Mouse (Mus musculus): ENCODE measurements around the gene Kif3b.
"Not testable (repeated sequence)": the region's sequence is repeated elsewhere in the genome, so short reads cannot be mapped to it uniquely, and the experiment has no call there.

The Kif3b gene

GRCm38 (mm10) chr2:153345454-153346220 lies 54.4 kb downstream of the Kif3b start, which contains the start of gene Asxl1:
Gene Asxl1 (plus strand): TSS chr2:153345829.
- peak; percentile 89 for DNase-seq (ENCODE audit: extremely low read depth, low read depth, low spot score)

GRCm38 (mm10) chr2:153346221-153347182 lies 55.3 kb downstream of the Kif3b start:
- DNase-seq (ENCODE audit: extremely low read depth, low read depth, low spot score) = no peak

GRCm38 (mm10) chr2:153347183-153347781 lies 56.1 kb downstream of the Kif3b start:
- DNase-seq (ENCODE audit: extremely low read depth, low read depth, low spot score) = peak; percentile 42

- no peak for DNase-seq (ENCODE audit: extremely low read depth, low read depth, low spot score)
Measured at GRCm38 (mm10) chr2:153348100-153348831, 57.1 kb downstream of the Kif3b start.

- no peak for DNase-seq (ENCODE audit: extremely low read depth, low read depth, low spot score)
Measured at GRCm38 (mm10) chr2:153350552-153351181, 59.5 kb downstream of the Kif3b start.

- DNase-seq (ENCODE audit: extremely low read depth, low read depth, low spot score) = no peak
Measured at GRCm38 (mm10) chr2:153354648-153355047, 63.4 kb downstream of the Kif3b start.

GRCm38 (mm10) chr2:153356784-153357183 lies 65.6 kb downstream of the Kif3b start:
- DNase-seq (ENCODE audit: extremely low read depth, low read depth, low spot score) = no peak

- no peak for DNase-seq (ENCODE audit: extremely low read depth, low read depth, low spot score)
Measured at GRCm38 (mm10) chr2:153361101-153361710, 70.0 kb downstream of the Kif3b start.

GRCm38 (mm10) chr2:153364531-153364930 lies 73.3 kb downstream of the Kif3b start:
- not testable (repeated sequence) for DNase-seq (ENCODE audit: extremely low read depth, low read depth, low spot score)

- DNase-seq (ENCODE audit: extremely low read depth, low read depth, low spot score) = no peak
Measured at GRCm38 (mm10) chr2:153370871-153371270, 79.7 kb downstream of the Kif3b start.

GRCm38 (mm10) chr2:153375380-153375779 lies 84.2 kb downstream of the Kif3b start:
- DNase-seq (ENCODE audit: extremely low read depth, low read depth, low spot score) = no peak

GRCm38 (mm10) chr2:153380479-153380878 lies 89.3 kb downstream of the Kif3b start:
- DNase-seq (ENCODE audit: extremely low read depth, low read depth, low spot score) = no peak
